Mouse (Mus musculus) kidney, postnatal 10 days (tissue): ENCODE results near the gene Six1.

Experiments used
- DNase-seq: peaks from one replicate; pipeline ENCODE4 v3.0.0; 2021; ENCODE audit warnings: mixed read lengths

Six1 gene

DNA sequence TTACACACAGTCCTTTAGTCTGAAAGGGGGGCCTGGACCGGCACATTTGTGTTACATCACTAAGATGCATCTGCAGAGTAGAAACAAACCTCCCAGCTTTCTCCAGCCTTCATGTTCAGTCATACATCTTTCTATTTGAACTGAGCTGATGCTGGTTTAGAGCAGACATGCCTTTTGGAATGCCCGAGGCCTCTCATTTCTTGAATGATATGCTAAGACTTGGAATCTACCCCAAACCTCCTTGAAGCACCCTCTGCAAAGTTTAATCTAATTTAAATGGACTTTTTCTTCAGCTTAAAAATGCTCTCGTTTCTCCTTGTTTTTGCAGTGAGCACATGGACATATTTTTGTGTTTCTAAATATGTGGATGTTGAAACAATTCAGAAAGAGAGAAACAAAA is 21.0 kb downstream of the Six1 start:
- no peak for DNase-seq

DNA sequence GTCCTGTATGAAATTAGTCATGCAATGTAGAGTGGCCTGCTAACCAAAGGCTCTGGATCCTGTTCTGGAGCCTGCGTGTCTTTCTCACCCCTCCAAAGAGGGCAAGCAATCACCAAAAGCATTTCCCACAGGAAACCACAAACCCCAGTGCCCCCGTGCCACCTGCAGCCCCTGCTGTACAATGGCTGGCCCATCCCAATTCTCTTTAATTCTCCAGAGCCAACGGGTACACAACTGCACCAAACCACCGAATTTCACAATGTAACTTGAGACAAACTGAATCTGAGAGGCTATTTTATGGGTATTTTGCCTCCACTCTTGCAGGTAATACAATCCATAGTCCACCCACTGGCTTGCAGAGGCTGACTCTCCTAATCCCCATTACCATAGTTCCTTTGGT is 22.4 kb downstream of the Six1 start:
- no peak for DNase-seq

DNA sequence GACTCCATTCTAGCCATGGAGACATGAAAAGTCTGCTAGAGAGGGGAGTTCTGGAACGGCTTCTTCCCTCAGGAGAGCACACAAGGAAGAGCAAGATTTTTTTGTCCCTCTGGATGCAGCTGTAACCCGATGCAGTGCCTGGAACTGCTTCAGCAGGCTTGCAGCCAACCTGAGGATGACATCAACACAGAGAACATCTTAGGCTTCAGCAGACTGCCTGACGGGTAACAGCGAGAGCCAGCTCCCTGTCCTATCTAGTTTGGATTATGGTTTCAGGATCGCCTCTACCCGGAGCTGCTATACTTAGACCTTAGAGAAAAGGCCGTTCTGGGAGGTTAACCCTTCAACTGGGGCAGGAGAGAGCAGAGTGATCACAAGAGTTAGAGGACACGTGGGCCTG is 28.2 kb downstream of the Six1 start:
- peak; percentile 62 for DNase-seq

DNA sequence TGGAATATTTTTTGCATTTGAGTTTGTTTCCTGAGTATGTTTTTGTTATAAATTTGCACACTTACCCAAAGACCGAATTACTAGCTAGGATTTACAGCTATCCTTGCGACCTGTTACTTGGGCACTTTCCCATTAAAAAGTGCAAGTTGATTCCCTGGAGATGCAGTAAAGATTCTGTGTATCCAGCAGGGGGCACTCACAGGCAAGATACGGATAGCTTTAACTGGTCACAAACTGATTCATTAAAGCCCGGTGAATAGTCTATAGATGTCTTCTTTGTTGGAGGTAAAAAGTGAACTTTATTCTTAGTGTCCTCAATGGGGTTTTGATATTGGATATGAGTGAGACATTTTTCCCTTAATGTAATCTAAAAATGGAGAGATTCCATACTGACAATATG is 32.7 kb downstream of the Six1 start:
- DNase-seq: peak; percentile 85

DNA sequence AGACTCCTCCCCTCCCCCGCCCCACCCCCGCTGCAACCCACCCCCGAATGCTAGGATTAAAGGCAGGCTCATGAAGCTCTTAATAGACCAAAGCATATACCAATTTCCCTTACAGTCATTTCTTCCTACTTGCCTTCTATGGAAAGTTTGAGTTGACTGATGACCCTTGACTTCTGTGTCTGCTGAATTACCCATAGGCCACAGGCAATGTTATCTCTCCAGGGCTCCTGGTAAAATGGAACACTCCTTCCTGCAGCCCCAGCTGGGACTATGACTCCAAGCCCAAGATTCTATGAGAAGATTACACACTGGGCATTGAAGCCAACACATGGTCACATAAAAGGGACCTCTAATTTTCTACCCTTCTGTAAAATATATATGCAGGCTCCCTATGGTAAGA is 33.3 kb downstream of the Six1 start:
- DNase-seq: no peak

DNA sequence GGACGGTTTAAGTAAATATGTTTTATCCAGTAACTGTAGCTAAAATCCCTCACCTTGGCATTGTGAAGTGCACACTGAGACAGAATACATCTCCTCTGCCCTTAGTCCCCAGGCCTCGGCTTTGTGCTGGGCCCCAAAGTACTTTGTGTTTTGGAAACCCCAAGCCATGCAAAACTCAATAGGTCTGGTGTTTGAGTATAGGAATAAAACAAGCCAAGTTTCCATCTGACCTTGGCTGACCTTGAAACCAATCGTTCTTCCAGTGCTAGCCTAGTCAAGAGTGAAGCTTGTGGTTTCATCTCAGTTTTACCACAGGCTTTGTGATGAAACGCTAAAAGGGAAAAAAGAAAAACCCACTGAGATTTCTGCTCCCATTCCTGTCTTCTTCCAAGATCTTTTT is 34.8 kb downstream of the Six1 start:
- DNase-seq: no peak

DNA sequence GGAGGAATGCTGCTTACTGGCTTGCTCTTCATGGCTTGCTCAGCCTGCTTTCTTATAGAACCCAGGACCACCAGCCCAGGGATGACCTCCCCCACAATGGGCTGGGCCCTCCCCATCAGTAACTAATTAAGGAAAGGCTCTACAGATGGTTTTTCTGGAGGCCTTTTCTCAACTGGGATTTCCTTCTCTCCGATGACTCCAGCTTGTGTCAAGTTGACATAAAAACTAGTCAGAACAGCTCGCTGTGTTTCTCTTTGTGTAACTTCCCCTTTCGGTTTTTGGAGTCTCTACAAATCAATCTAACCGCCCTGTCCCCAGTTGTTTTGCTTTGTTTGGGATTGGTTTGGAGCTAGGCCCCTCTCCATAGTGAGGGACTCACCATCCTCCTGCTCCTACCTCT is 37.5 kb downstream of the Six1 start:
- no peak for DNase-seq

DNA sequence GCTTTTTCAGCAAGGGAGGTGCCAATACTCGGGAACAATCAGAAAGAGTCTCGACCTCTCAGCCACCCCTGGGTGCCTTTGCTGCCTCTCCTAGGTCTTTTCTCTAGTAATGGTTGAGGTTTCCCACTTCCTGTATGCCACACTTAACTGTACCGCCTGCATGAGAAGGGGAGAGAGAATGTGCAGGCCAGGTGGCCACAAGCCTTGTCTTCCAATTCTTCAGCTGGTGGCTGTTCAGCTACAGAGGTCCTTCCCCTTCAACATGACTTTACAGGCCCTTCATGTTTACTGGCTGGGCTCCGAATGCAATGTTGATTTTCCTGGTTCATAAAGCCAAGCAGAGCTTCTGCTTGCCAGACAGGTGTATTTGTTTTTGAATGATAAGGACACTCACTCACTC is 39.4 kb downstream of the Six1 start:
- DNase-seq: no peak

DNA sequence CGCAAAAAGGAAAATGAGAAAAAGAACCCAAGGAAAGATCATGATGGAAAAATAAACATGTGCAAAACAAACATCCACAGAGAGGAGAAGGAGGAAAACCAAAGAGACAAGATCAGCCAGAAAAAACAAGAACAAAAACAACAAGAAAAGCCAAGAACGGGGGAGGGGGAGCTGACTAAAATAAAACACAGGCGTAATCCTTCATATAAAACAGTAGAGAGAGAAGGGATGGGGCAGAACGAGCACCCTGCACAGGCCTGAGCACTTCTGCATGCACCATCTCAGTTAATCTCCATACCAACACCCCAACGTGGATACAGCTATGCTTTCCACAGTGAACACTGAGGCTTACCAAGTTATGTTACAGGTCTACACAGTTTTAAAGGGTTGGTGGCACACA is 40.9 kb downstream of the Six1 start:
- no peak for DNase-seq

DNA sequence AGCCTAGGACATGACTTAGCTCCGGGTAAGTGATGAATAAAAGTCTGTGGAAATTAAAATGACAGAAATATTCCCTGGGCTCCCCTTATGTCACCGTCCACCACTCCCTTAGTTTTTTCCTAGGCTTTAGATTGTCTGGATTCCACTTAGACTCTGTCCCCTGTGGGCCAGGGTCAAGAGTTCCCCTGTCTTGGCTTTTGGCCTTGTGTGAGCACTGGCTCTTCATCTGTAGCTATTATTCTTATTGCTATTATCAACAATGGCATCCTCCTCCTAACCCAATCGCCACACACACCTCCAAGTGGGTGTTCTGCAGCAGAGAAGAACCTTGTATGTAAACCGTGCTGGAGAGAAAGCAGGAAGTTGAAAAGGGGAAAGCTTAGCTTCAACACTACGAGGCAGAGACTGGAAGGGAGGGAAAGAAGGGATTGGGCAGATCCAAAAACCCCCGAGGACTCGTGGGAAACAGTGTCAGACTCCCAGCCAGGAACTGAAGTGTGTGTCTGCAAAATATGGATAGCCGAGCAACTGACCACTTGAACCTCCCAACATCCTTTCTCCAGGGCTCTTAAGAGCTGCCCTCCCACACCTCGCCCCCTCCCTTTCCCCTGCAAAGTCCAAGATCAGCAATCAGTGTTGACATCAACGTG is 41.4 kb downstream of the Six1 start:
- DNase-seq: peak; percentile 35

DNA sequence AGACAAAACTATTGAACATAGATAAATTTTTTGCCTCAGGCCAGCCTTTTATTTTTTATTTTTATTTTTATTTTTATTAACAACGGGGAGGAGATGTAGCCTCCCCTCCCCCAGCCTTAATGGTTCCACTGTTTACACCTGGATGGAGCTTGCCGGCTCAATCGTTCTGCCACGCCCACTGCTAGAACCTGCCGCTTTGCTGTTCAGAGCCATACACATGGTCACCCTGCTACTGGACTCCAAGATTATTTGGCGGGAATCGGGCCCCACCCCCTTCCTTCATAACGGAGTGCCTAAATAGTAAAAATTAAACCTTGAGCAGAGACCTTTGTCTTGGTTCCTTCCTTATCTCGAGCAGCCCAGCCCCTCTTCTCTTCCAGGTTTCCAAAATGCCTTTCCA is 50.8 kb downstream of the Six1 start:
- peak; percentile 31 for DNase-seq

DNA sequence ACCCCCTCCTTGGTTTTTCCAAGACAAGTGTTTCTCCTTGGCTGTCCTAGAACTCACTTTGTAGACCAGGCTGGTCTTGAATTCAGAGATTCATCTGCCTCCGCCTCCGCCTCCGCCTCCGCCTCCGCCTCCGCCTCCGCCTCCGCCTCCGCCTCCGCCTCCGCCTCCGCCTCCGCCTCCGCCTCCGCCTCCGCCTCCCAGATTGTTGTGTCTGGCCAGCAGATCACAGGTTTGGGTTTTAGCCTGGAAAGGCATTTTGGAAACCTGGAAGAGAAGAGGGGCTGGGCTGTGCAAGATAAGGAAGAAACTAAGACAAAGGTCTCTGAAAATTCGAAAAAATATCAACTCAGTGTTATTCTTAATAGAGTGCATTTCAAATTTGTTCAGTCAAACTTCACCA is 51.4 kb downstream of the Six1 start:
- peak; percentile 73 for DNase-seq

DNA sequence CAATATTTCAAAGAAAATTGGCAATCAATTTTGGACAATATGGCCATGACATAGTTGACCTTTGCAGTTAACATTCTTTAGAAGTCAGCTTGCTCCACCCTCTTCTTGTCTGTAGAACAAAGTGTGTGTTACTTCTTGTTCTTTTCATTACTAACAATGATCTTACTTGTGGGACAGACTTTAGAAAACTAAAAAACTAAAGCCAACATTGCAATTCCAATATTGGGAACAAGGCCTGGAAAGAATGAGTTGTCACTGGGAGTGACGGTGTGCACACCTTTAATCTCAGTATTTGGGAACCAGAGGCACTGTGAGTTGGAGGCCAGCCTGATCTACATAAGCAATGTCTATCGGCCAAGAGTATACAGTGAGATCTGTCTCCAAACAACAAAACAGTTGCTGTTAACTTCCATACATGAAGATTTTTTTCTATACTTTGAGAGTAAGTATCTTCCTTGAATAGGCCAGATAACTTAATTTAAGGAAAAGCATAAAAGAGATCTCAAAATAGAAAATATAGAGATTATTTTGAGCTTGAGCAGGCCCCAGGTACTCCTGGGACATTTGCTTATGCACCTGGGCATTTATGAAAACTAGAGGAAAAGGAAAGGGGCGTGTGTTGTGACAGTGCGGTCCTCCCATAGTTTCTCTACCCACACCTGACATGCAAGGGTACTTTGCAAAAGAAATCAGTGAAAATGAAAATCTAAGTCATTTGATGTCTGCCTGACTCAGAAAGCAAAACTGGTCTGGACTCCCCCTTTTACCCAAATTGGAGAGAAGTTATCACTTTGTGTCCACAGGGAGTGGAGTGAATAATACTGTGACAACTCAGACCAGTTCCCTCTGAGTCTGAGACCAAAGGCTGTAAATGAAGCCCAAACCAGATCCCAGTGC is 55.3 kb downstream of the Six1 start:
- no peak for DNase-seq

DNA sequence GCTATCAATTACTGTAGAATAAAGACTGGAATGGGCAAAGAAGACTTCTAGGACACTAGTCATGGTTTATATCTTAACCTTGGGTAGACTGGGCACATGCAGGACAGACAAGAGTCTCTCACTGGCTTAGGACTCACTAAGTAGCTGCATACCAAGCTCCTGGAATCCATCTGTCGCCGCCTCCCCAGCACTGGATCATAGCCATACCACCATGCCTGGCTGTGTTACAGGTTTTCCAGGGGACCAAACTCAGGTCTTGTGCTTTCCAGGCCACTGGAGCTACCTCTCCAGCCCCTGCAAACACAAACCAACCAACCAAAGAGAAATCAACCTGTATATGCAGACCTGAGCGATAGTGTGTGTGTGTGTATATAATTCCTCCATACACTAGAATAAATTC is 57.0 kb downstream of the Six1 start:
- DNase-seq: no peak
